Mouse (Mus musculus) spleen, adult 2 months (tissue): ENCODE results near the gene Slc4a1. TPM values are rescaled to one million over a fixed set of nuclear protein-coding genes. Genes with fewer than 3 reads are reported as not detected.

Experiments used
- DNase-seq, 2 experiments: peaks; one replicate each; pipeline versions ENCODE4 v3.0.0 to v3.0.0-alpha.2; 2012 to 2021; ENCODE audit warnings: low spot score in 2 of 2, low read depth in 1 of 2
- H3K27ac ChIP-seq: fragments of 200-500 bp; 2 replicates; pipeline ENCODE4 v1.5.1; 2012; ENCODE audit warnings: low read length, inconsistent platforms; ENCODE audit not compliant: insufficient read depth
- H3K27me3 ChIP-seq: fragments of 200-500 bp; 2 replicates; pipeline ENCODE4 v1.6.1; 2012; ENCODE audit warnings: mild to moderate bottlenecking, moderate library complexity, low read length, inconsistent platforms; ENCODE audit not compliant: control insufficient read depth, insufficient read depth
- H3K36me3 ChIP-seq: fragments of 200-500 bp; 2 replicates; pipeline ENCODE4 v1.6.1; 2012; ENCODE audit warnings: mild to moderate bottlenecking, low read length, inconsistent platforms; ENCODE audit not compliant: control insufficient read depth, insufficient read depth
- H3K4me1 ChIP-seq: fragments of 200-500 bp; 2 replicates; pipeline ENCODE4 v1.6.1; 2011; ENCODE audit warnings: inconsistent platforms; ENCODE audit not compliant: control insufficient read depth, insufficient read depth, insufficient read length
- H3K4me3 ChIP-seq: fragments of 200-500 bp; 2 replicates; pipeline ENCODE4 v1.5.1; 2011; ENCODE audit warnings: mild to moderate bottlenecking, inconsistent platforms; ENCODE audit not compliant: insufficient read depth, insufficient read length; ENCODE audit errors: extremely low read depth
- CTCF ChIP-seq: fragments of 200-500 bp; IDR thresholded peaks from 2 replicates; pipeline ENCODE4 v1.5.1; 2011; ENCODE audit warnings: mild to moderate bottlenecking, inconsistent platforms; ENCODE audit not compliant: insufficient read depth, insufficient read length, insufficient replicate concordance; ENCODE audit errors: extremely low read depth
- POLR2A ChIP-seq: fragments of 200-500 bp; IDR thresholded peaks from 2 replicates; pipeline ENCODE4 v1.6.1; 2011; ENCODE audit warnings: low read depth, low read length, inconsistent platforms
- WGBS: fragments of 180-500 bp; shearing (Covaris S2); methylation state at CpG from one replicate; pipeline ENCODE4 v1.1.7; 2018; 5-methylcytosine and 5-hydroxymethylcytosine counted together
- polyA plus RNA-seq: library from polyadenylated mRNA; depleted of rRNA; stranded (reverse); fragments of >200 nt; gene quantifications from 2 replicates; pipeline ENCODE4 v1.2.3, GENCODE M21; 2012

Gene Slc4a1
- polyA plus RNA-seq, 1 experiment: 381 TPM

GRCm38 (mm10) chr11:102334010-102334409 lies 32.0 kb downstream of the Slc4a1 start:
- no peaks in the 10 kb centered on the region for H3K36me3 ChIP-seq
- no peaks in the 10 kb centered on the region for H3K4me1 ChIP-seq
- H3K4me3 ChIP-seq: no peak overlapping the region
- H3K27ac ChIP-seq: no peak overlapping the region
- DNase-seq: no peak
- 79% methylated on average over 4 of the region's 4 CpGs for WGBS
- TF ChIP-seq POLR2A (no peak), CTCF (no peak)
- no peaks in the 10 kb centered on the region; the same call in none of the 2 replicates for H3K27me3 ChIP-seq

GRCm38 (mm10) chr11:102333061-102333460 lies 32.9 kb downstream of the Slc4a1 start:
- H3K27ac ChIP-seq: no peak overlapping the region
- H3K36me3 ChIP-seq: no peaks in the 10 kb centered on the region
- H3K4me1 ChIP-seq: no peaks in the 10 kb centered on the region
- no peak for DNase-seq
- H3K27me3 ChIP-seq: no peaks in the 10 kb centered on the region; the same call in none of the 2 replicates
- no peak for TF ChIP-seq POLR2A
- TF ChIP-seq CTCF: no peak
- H3K4me3 ChIP-seq: no peak overlapping the region

- Histone ChIP-seq H3K4me1 (no peaks in the 10 kb centered on the region), H3K36me3 (no peaks in the 10 kb centered on the region), H3K27ac (no peak overlapping the region), H3K4me3 (no peak overlapping the region), H3K27me3 (no peaks in the 10 kb centered on the region; the same call in none of the 2 replicates)
- TF ChIP-seq POLR2A (no peak), CTCF (no peak)
- no peak for DNase-seq
- WGBS: 62% methylated on average over 4 of the region's 4 CpGs
These were observed 34.2 kb downstream of the Slc4a1 start for GRCm38 (mm10) chr11:102331806-102332205.

- no peak for DNase-seq
- Histone ChIP-seq H3K36me3 (no peaks in the 10 kb centered on the region), H3K4me3 (no peak overlapping the region), H3K27ac (no peak overlapping the region), H3K27me3 (no peaks in the 10 kb centered on the region; the same call in 1 of the 2 replicates), H3K4me1 (no peaks in the 10 kb centered on the region)
- TF ChIP-seq POLR2A: no peak
- no peak for TF ChIP-seq CTCF
- WGBS: 83% methylated on average over 3 of the region's 3 CpGs
These were observed 36.0 kb downstream of the Slc4a1 start for GRCm38 (mm10) chr11:102330039-102330438.

- Histone ChIP-seq H3K27ac (no peak overlapping the region), H3K27me3 (no peaks in the 10 kb centered on the region; the same call in 1 of the 2 replicates), H3K4me3 (no peak overlapping the region), H3K4me1 (no peaks in the 10 kb centered on the region), H3K36me3 (no peaks in the 10 kb centered on the region)
- TF ChIP-seq CTCF (no peak), POLR2A (no peak)
- no peak for DNase-seq
These were observed 36.5 kb downstream of the Slc4a1 start for GRCm38 (mm10) chr11:102329518-102329917.

GRCm38 (mm10) chr11:102327839-102328238 lies 38.2 kb downstream of the Slc4a1 start:
- H3K36me3 ChIP-seq: no peaks in the 10 kb centered on the region
- 85% methylated on average over 7 of the region's 7 CpGs for WGBS
- no peaks in the 10 kb centered on the region; the same call in 1 of the 2 replicates for H3K27me3 ChIP-seq
- H3K27ac ChIP-seq: no peak overlapping the region
- DNase-seq: no peak
- no peaks in the 10 kb centered on the region for H3K4me1 ChIP-seq
- no peak overlapping the region for H3K4me3 ChIP-seq
- TF ChIP-seq CTCF (no peak), POLR2A (no peak)

GRCm38 (mm10) chr11:102327250-102327649 lies 38.8 kb downstream of the Slc4a1 start:
- Histone ChIP-seq H3K27ac (no peak overlapping the region), H3K27me3 (no peaks in the 10 kb centered on the region; the same call in 1 of the 2 replicates), H3K4me3 (no peak overlapping the region), H3K4me1 (no peaks in the 10 kb centered on the region), H3K36me3 (no peaks in the 10 kb centered on the region)
- WGBS: 81% methylated on average over 5 of the region's 5 CpGs
- TF ChIP-seq CTCF: no peak
- no peak for TF ChIP-seq POLR2A
- DNase-seq: no peak
